Mouse (Mus musculus) forelimb bud, embryonic 11.5 days (tissue): ENCODE measurements around the gene Aspa.

Experiments
- DNase-seq: peaks from one replicate; pipeline ENCODE4 v3.0.0-alpha.2; 2012; ENCODE audit warnings: low read depth, low spot score

The Aspa gene

GRCm38 (mm10) chr11:73257362-73257945 lies 71.9 kb downstream of the Aspa start:
- no peak for DNase-seq
